Mouse (Mus musculus) colon, adult 2 months (tissue): ENCODE measurements around the gene Gdap1l1. TPM values are rescaled to one million over a fixed set of nuclear protein-coding genes. Genes with fewer than 3 reads are reported as not detected.

Experiments used
- polyA plus RNA-seq: library from polyadenylated mRNA; depleted of rRNA; stranded (reverse); fragments of >200 nt; gene quantifications from 2 replicates; pipeline ENCODE4 v1.2.3, GENCODE M21; 2012; rRNA removed

Gdap1l1 gene
- polyA plus RNA-seq: 3.4 and 3.9 TPM in 2 replicates

DNA sequence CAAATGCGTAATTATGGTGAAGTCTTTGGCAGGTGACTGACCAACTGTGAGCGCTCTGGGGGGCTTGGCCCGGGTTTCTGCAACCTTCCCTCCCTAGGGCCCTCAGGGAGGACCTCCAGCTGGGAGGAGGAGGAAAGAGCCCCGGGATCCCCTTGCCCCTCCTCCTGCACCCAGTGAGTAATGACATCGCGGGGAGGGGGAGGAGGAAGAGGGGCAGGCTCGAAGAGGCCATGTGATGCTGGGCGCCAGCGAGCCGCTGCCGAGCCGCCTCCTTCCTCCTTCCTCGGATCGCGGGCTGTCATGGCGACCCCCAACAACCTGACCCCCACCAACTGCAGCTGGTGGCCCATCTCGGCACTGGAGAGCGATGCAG is at the start of gene Gdap1l1:
Gene Gdap1l1, plus strand, starts transcription at position 231 of the 373 bp plus-strand sequence.

DNA sequence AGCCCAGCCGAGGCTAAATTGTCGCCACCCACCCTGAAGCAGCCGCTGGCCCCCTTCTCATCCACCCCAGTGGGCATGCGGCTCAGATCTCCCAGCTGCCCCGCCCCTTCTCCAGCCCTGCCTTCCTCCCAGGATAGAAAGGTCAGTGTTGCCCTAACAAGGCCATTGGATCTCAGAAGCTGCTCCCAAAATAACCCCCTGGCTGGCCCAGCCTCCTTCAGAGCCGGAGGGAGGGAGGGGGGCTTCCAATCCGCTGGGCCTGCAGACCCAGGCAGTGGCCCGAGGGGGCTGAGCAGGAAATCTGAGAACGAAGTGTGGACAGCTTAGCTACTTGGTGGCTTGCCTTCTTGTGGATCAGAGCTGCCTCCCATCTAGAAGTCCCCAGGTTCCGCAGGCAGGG is 40.4 kb upstream of the Gdap1l1 start, which contains the start of gene Jph2:
Gene Jph2, minus strand, starts transcription at position 89 of the 400 bp plus-strand sequence.

GRCm38 (mm10) chr2:163424597-163424996 is 13.7 kb upstream of the Gdap1l1 start, which contains the start of gene Oser1:
Gene Oser1, minus strand, starts transcription at chr2:163424697.

GRCm38 (mm10) chr2:163472466-163472851 is 34.2 kb downstream of the Gdap1l1 start, which contains the start of gene Fitm2:
Gene Fitm2, minus strand, starts transcription at chr2:163472629.

DNA sequence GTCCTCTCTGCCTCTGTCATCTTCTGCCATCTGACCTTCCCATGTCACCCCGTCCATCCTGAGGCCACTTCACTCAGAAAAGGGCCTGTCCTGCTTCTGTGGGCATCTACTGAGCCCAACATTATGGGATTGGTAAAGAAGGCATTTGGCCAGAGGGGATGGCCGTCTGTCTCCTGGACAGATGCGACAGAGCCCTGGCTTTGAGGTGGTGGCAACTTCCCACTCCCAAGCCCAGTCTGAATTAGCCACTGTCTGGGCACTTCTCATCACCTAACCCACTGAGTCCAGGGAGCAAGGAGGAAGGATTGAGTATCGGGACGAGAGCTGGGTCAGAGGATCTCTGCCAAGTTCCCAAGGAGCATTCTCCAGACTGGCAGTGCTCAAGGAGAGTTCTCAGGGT is 53.7 kb downstream of the Gdap1l1 start, which contains the start of gene R3hdml:
Gene R3hdml, plus strand, starts transcription at position 301 of the 400 bp plus-strand sequence.

Other genes with a start within 250 kb of the Gdap1l1 start
- gene Tox2, start 235.4 kb upstream of the Gdap1l1 start, polyA plus RNA-seq: 6.3 and 6.4 TPM in 2 replicates
- 66.9 and 78.2 TPM in 2 replicates for gene Jph2, start 40.5 kb upstream of the Gdap1l1 start, polyA plus RNA-seq
- 7.3 and 10.6 TPM in 2 replicates for gene Oser1, start 13.8 kb upstream of the Gdap1l1 start, polyA plus RNA-seq
- 8.9 and 9.1 TPM in 2 replicates for gene Fitm2, start 34.2 kb downstream of the Gdap1l1 start, polyA plus RNA-seq
- 0.96 and 1.2 TPM in 2 replicates for gene R3hdml, start 53.8 kb downstream of the Gdap1l1 start, polyA plus RNA-seq
- 585 and 658 TPM in 2 replicates for gene Hnf4a, start 68.3 kb downstream of the Gdap1l1 start, polyA plus RNA-seq
- 15.5 and 21.1 TPM in 2 replicates for gene Ttpal, start 163.8 kb downstream of the Gdap1l1 start, polyA plus RNA-seq
- gene Serinc3, start 206.7 kb downstream of the Gdap1l1 start, polyA plus RNA-seq: 179 and 235 TPM in 2 replicates
- gene Pkig, start 219.9 kb downstream of the Gdap1l1 start, polyA plus RNA-seq: 95.9 and 103 TPM in 2 replicates